Mouse (Mus musculus): ENCODE data around the gene Msl3l2. TPM values are rescaled to one million over a fixed set of nuclear protein-coding genes. Genes with fewer than 3 reads are reported as not detected.
A peak's percentile ranks its signal among the peaks of the same experiment; 100 is the strongest.

Gene Msl3l2
- polyA plus RNA-seq, 1 experiment: not detected

GRCm38 (mm10) chr10:56099641-56100310, 6.9 kb upstream of the Msl3l2 start:
- TF ChIP-seq CTCF (IDR thresholded peaks at IDR 0.05; ENCODE audit: control insufficient read depth, insufficient read depth, low read length) (no peak), POLR2A (IDR thresholded peaks at IDR 0.05; ENCODE audit: borderline replicate concordance, control insufficient read depth, low read depth, low read length) (no peak)
- no peaks in the 10 kb centered on the region for H3K4me1 ChIP-seq (ENCODE audit: control insufficient read depth, insufficient read depth, low read length)
- no peak overlapping the region for H3K4me3 ChIP-seq (replicated peaks; ENCODE audit: control insufficient read depth, low read depth, low read length)
- WGBS: 83% methylated on average over 3 of the region's 3 CpGs
- no peak overlapping the region for H3K27ac ChIP-seq (ENCODE audit: control insufficient read depth, insufficient read depth, low read depth, low read length, poor library complexity)

- no peaks in the 10 kb centered on the region for H3K4me1 ChIP-seq (ENCODE audit: control insufficient read depth, insufficient read depth, low read length)
- 0% methylated on average over 1 of the region's 1 CpGs for WGBS
- no peak overlapping the region for H3K27ac ChIP-seq (ENCODE audit: control insufficient read depth, insufficient read depth, low read depth, low read length, poor library complexity)
- peak overlapping the region; percentile 67 for H3K4me3 ChIP-seq (replicated peaks; ENCODE audit: control insufficient read depth, low read depth, low read length)
- TF ChIP-seq CTCF (IDR thresholded peaks at IDR 0.05; ENCODE audit: control insufficient read depth, insufficient read depth, low read length) (no peak), POLR2A (IDR thresholded peaks at IDR 0.05; ENCODE audit: borderline replicate concordance, control insufficient read depth, low read depth, low read length) (no peak)
Observed at GRCm38 (mm10) chr10:56106996-56107334, 248 bp downstream of the Msl3l2 start.

GRCm38 (mm10) chr10:56114951-56115635, 8.4 kb downstream of the Msl3l2 start:
- no peak; the same call in 1 of the 2 replicates for TF ChIP-seq POLR2A (IDR thresholded peaks at IDR 0.05; ENCODE audit: borderline replicate concordance, control insufficient read depth, low read depth, low read length)
- TF ChIP-seq CTCF (IDR thresholded peaks at IDR 0.05; ENCODE audit: control insufficient read depth, insufficient read depth, low read length): no peak
- 8% methylated on average over 50 of the region's 50 CpGs for WGBS
- Histone ChIP-seq H3K4me1 (ENCODE audit: control insufficient read depth, insufficient read depth, low read length) (no peaks in the 10 kb centered on the region; the same call in 1 of the 2 replicates), H3K27ac (ENCODE audit: control insufficient read depth, insufficient read depth, low read depth, low read length, poor library complexity) (peak overlapping the region; percentile 42; the same call in 1 of the 2 replicates), H3K4me3 (replicated peaks; ENCODE audit: control insufficient read depth, low read depth, low read length) (peak overlapping the region; percentile 93)

- no peak for TF ChIP-seq CTCF (IDR thresholded peaks at IDR 0.05; ENCODE audit: control insufficient read depth, insufficient read depth, low read length)
- no peak for TF ChIP-seq POLR2A (IDR thresholded peaks at IDR 0.05; ENCODE audit: borderline replicate concordance, control insufficient read depth, low read depth, low read length)
- Histone ChIP-seq H3K27ac (ENCODE audit: control insufficient read depth, insufficient read depth, low read depth, low read length, poor library complexity) (peak overlapping the region; percentile 42; the same call in 1 of the 2 replicates), H3K4me3 (replicated peaks; ENCODE audit: control insufficient read depth, low read depth, low read length) (peak overlapping the region; percentile 93), H3K4me1 (ENCODE audit: control insufficient read depth, insufficient read depth, low read length) (no peaks in the 10 kb centered on the region; the same call in 1 of the 2 replicates)
- WGBS: 62% methylated on average over 27 of the region's 27 CpGs
Observed at GRCm38 (mm10) chr10:56115636-56116180, 9.0 kb downstream of the Msl3l2 start.

- Histone ChIP-seq H3K27ac (ENCODE audit: control insufficient read depth, insufficient read depth, low read depth, low read length, poor library complexity) (no peak overlapping the region), H3K4me1 (ENCODE audit: control insufficient read depth, insufficient read depth, low read length) (no peaks in the 10 kb centered on the region), H3K4me3 (replicated peaks; ENCODE audit: control insufficient read depth, low read depth, low read length) (no peak overlapping the region)
- TF ChIP-seq CTCF (IDR thresholded peaks at IDR 0.05; ENCODE audit: control insufficient read depth, insufficient read depth, low read length): no peak
- no peak for TF ChIP-seq POLR2A (IDR thresholded peaks at IDR 0.05; ENCODE audit: borderline replicate concordance, control insufficient read depth, low read depth, low read length)
- 85% methylated on average over 1 of the region's 1 CpGs for WGBS
Observed at GRCm38 (mm10) chr10:56126972-56127371, 20.3 kb downstream of the Msl3l2 start.

GRCm38 (mm10) chr10:56129642-56130041, 22.9 kb downstream of the Msl3l2 start:
- 84% methylated on average over 2 of the region's 2 CpGs for WGBS
- Histone ChIP-seq H3K4me3 (replicated peaks; ENCODE audit: control insufficient read depth, low read depth, low read length) (no peak overlapping the region), H3K4me1 (ENCODE audit: control insufficient read depth, insufficient read depth, low read length) (no peaks in the 10 kb centered on the region), H3K27ac (ENCODE audit: control insufficient read depth, insufficient read depth, low read depth, low read length, poor library complexity) (no peak overlapping the region)
- TF ChIP-seq POLR2A (IDR thresholded peaks at IDR 0.05; ENCODE audit: borderline replicate concordance, control insufficient read depth, low read depth, low read length) (no peak), CTCF (IDR thresholded peaks at IDR 0.05; ENCODE audit: control insufficient read depth, insufficient read depth, low read length) (no peak)

- H3K27ac ChIP-seq (ENCODE audit: control insufficient read depth, insufficient read depth, low read depth, low read length, poor library complexity): no peak overlapping the region
- TF ChIP-seq CTCF (IDR thresholded peaks at IDR 0.05; ENCODE audit: control insufficient read depth, insufficient read depth, low read length): no peak
- no peak for TF ChIP-seq POLR2A (IDR thresholded peaks at IDR 0.05; ENCODE audit: borderline replicate concordance, control insufficient read depth, low read depth, low read length)
- H3K4me1 ChIP-seq (ENCODE audit: control insufficient read depth, insufficient read depth, low read length): no peaks in the 10 kb centered on the region
- WGBS: 89% methylated on average over 5 of the region's 5 CpGs
- no peak overlapping the region for H3K4me3 ChIP-seq (replicated peaks; ENCODE audit: control insufficient read depth, low read depth, low read length)
Observed at GRCm38 (mm10) chr10:56137191-56137590, 30.5 kb downstream of the Msl3l2 start.

GRCm38 (mm10) chr10:56148920-56149319, 42.2 kb downstream of the Msl3l2 start:
- WGBS: 91% methylated on average over 3 of the region's 3 CpGs
- Histone ChIP-seq H3K4me3 (replicated peaks; ENCODE audit: control insufficient read depth, low read depth, low read length) (no peak overlapping the region), H3K4me1 (ENCODE audit: control insufficient read depth, insufficient read depth, low read length) (no peaks in the 10 kb centered on the region), H3K27ac (ENCODE audit: control insufficient read depth, insufficient read depth, low read depth, low read length, poor library complexity) (no peak overlapping the region)
- TF ChIP-seq CTCF (IDR thresholded peaks at IDR 0.05; ENCODE audit: control insufficient read depth, insufficient read depth, low read length) (no peak), POLR2A (IDR thresholded peaks at IDR 0.05; ENCODE audit: borderline replicate concordance, control insufficient read depth, low read depth, low read length) (no peak)
